Mouse (Mus musculus) CH12.LX (cell line): ENCODE data around the gene Stk32c.

Source experiments
- BHLHE40 ChIP-seq: IDR thresholded peaks from 2 replicates; pipeline ENCODE4 v1.6.1; 2011; ENCODE audit warnings: mild to moderate bottlenecking, low read depth, low read length, improper control_type of control experiment
- CHD1 ChIP-seq: IDR thresholded peaks from 2 replicates; pipeline ENCODE4 v1.6.1; 2012; ENCODE audit warnings: low read depth, low read length, improper control_type of control experiment, inconsistent platforms
- CHD2 ChIP-seq: IDR thresholded peaks from 2 replicates; pipeline ENCODE4 v1.6.1; 2011; ENCODE audit warnings: low read length, improper control_type of control experiment
- CTCF ChIP-seq, 2 experiments: IDR thresholded peaks in 1 of 2; conservative IDR thresholded peaks in 1 of 2; 2 replicates each; pipeline ENCODE4 v1.5.1; 2011 to 2012; ENCODE audit warnings: low read depth in 2 of 2, low read length in 2 of 2, improper control_type of control experiment in 1 of 2, inconsistent platforms in 1 of 2, mild to moderate bottlenecking in 1 of 2, moderate library complexity in 1 of 2
- ETS1 ChIP-seq: conservative IDR thresholded peaks from 2 replicates; pipeline ENCODE4 v1.6.1; 2012; ENCODE audit warnings: low read depth, mild to moderate bottlenecking, inconsistent platforms, low read length, improper control_type of control experiment, moderate library complexity
- JUN ChIP-seq: IDR thresholded peaks from 2 replicates; pipeline ENCODE4 v1.6.1; 2011; ENCODE audit warnings: low read depth, mild to moderate bottlenecking, low read length, improper control_type of control experiment, moderate library complexity; ENCODE audit not compliant: insufficient read depth
- MAX ChIP-seq: IDR thresholded peaks from 2 replicates; pipeline ENCODE4 v1.6.1; 2011; ENCODE audit warnings: low read length, improper control_type of control experiment
- NELFE ChIP-seq: IDR thresholded peaks from 2 replicates; pipeline ENCODE4 v1.6.1; 2011; ENCODE audit warnings: low read depth, low read length, improper control_type of control experiment
- POLR2A ChIP-seq: IDR thresholded peaks from 2 replicates; pipeline ENCODE4 v1.6.1; 2011; ENCODE audit warnings: low read depth, mild to moderate bottlenecking, improper control_type of control experiment, low read length
- SIN3A ChIP-seq: IDR thresholded peaks from 2 replicates; pipeline ENCODE4 v1.6.1; 2012; ENCODE audit warnings: low read length, improper control_type of control experiment, inconsistent platforms
- UBTF ChIP-seq: IDR thresholded peaks from 2 replicates; pipeline ENCODE4 v1.6.1; 2012; ENCODE audit warnings: low read depth, mild to moderate bottlenecking, inconsistent platforms, low read length, improper control_type of control experiment, moderate library complexity
- USF1 ChIP-seq: IDR thresholded peaks from 2 replicates; pipeline ENCODE4 v1.6.1; 2014; ENCODE audit warnings: low read depth, mild to moderate bottlenecking, inconsistent platforms, low read length, improper control_type of control experiment
- ZC3H11A ChIP-seq: IDR thresholded peaks from 2 replicates; pipeline ENCODE4 v1.6.1; 2012; ENCODE audit warnings: low read depth, mild to moderate bottlenecking, inconsistent platforms, low read length, improper control_type of control experiment

DNA sequence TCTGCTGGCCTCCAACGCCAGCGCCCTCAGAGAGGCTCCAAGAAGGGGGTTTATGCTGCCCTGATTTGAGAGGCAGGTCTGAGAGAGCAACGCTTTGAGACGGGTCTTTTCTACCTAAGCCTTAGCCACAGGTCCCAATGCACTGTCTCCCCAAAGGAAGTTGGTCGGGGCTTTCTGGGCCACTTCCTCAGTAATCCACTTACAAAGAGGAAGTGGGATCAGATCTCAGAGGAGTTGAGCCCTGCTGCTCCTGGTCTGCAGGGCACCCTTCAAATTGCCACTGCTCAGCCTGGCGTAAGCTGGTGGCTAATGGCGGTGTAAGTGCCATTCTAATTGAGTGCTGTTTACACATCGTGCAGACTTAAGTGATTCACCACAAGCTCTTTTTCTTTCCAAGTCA, 81.6 kb downstream of the Stk32c start:
- TF ChIP-seq ZC3H11A: no peak
- TF ChIP-seq UBTF: no peak
- no peak for TF ChIP-seq CTCF (conservative IDR thresholded peaks at IDR 0.05 in 1 of 2, IDR thresholded peaks at IDR 0.05 in 1 of 2; ENCODE audit: low read depth in 2 of 2, low read length in 2 of 2)
- TF ChIP-seq JUN: no peak
- no peak for TF ChIP-seq POLR2A
- no peak for TF ChIP-seq SIN3A
- TF ChIP-seq NELFE: no peak
- no peak for TF ChIP-seq BHLHE40
- TF ChIP-seq MAX: no peak
- no peak for TF ChIP-seq CHD2
- TF ChIP-seq ETS1: no peak
- TF ChIP-seq CHD1: no peak
- no peak for TF ChIP-seq USF1
